Mouse (Mus musculus): ENCODE measurements at regions not wholly inside any gene's neighbourhood (a gene's known extent, or its start where the extent isn't known, plus 50 kb on each side); places are given as distances from the start of the nearest gene placed in this dataset.

DNA sequence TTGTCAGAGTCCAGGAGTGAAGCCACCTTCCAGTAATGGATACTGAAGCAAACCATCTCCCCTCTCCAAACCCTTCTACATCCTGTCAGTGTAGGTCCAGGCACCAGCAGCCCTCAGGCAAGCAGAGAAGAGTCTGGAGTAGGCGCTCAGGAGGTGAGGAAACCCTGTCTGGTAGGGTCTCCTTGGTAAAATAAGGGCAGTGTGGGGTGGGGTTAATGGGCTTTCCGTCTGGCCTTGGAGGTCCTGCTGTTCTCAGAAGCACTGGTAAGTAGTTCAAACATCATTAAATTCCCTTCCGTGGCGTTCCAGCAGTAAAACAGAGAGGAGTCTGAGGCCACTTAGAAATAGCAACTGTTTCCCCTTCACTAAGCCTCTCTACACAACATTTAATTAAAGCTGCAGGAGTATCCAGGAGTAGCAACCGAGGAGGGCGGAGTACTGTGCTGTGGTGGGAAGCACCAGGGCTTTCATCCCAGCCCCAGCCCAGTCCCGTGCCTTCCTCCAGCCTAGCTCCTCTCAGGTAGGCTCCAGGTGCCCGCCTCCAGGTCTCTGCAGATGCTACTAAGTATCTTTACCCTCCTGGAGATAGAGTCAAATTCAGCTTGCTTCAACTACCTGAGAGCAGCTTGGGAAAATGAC lies 232.0 kb upstream of the Mocs1 start:
- Histone ChIP-seq H3K4me1 (ENCODE audit: control insufficient read depth, insufficient read depth, low read length) (peaks cover 2% of the 10 kb centered on the region; the same call in 1 of the 2 replicates), H3K27ac (ENCODE audit: control insufficient read depth, insufficient read depth, low read depth, low read length) (no peak overlapping the region), H3K36me3 (ENCODE audit: control insufficient read depth, insufficient read depth, low read length) (no peaks in the 10 kb centered on the region), H3K27me3 (ENCODE audit: control insufficient read depth, insufficient read depth, low read length) (no peaks in the 10 kb centered on the region), H3K4me3 (ENCODE audit: control insufficient read depth, low read depth, low read length) (no peak overlapping the region)
- TF ChIP-seq CTCF (IDR thresholded peaks at IDR 0.05; ENCODE audit: control insufficient read depth, insufficient read depth, insufficient replicate concordance, low read depth, low read length) (no peak), POLR2A (IDR thresholded peaks at IDR 0.05; ENCODE audit: control insufficient read depth, low read depth, low read length) (no peak)

DNA sequence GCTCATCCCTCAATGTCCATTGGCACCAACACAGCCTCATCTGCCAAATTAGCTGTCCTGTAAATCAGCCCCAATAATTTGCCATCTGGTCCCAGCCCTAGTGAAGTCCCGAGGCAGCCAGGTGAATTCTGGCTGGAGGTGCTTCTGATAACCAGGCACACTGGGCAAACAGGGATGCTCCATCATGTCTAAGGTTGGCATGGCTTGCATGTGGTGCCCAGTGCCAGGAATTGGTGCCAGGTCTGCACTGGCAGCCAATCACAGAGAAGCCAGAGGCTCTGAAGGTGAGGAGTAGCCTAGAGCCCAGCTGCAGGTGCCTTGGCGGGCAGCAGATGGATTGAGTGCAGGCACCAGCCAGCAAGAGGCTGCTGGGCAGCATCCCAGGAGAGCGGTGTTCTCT lies 226.7 kb upstream of the Mocs1 start:
- Histone ChIP-seq H3K27ac (ENCODE audit: control insufficient read depth, insufficient read depth, low read depth, low read length) (no peak overlapping the region), H3K4me3 (ENCODE audit: control insufficient read depth, low read depth, low read length) (no peak overlapping the region), H3K27me3 (ENCODE audit: control insufficient read depth, insufficient read depth, low read length) (no peaks in the 10 kb centered on the region), H3K36me3 (ENCODE audit: control insufficient read depth, insufficient read depth, low read length) (no peaks in the 10 kb centered on the region), H3K4me1 (ENCODE audit: control insufficient read depth, insufficient read depth, low read length) (peaks cover 4% of the 10 kb centered on the region)
- TF ChIP-seq CTCF (IDR thresholded peaks at IDR 0.05; ENCODE audit: control insufficient read depth, insufficient read depth, insufficient replicate concordance, low read depth, low read length) (no peak), POLR2A (IDR thresholded peaks at IDR 0.05; ENCODE audit: control insufficient read depth, low read depth, low read length) (no peak)

DNA sequence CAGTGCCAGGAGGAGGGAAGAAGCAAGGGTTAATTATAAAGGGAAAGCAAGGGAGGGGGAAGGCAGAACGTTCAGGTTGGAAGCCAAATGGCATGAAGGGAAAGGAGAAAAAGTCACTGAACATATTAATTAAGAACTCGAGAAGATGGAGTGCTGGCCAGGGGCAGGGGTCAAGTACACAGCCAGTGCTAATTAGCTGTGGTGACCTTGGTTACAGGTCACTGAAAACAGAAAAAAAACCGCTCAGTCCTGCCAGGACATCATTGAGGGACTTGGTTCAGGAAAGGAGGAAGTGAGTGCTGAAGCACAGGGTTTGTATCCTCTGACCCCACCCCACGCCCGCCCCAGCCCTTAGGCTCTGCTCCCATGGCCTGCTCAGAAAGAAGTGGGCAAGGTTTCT lies 223.1 kb upstream of the Mocs1 start:
- H3K36me3 ChIP-seq (ENCODE audit: control insufficient read depth, insufficient read depth, low read length) = no peaks in the 10 kb centered on the region
- peaks cover 4% of the 10 kb centered on the region for H3K4me1 ChIP-seq (ENCODE audit: control insufficient read depth, insufficient read depth, low read length)
- H3K4me3 ChIP-seq (ENCODE audit: control insufficient read depth, low read depth, low read length) = no peak overlapping the region
- no peaks in the 10 kb centered on the region for H3K27me3 ChIP-seq (ENCODE audit: control insufficient read depth, insufficient read depth, low read length)
- no peak for TF ChIP-seq POLR2A (IDR thresholded peaks at IDR 0.05; ENCODE audit: control insufficient read depth, low read depth, low read length)
- no peak for TF ChIP-seq CTCF (IDR thresholded peaks at IDR 0.05; ENCODE audit: control insufficient read depth, insufficient read depth, insufficient replicate concordance, low read depth, low read length)
- no peak overlapping the region for H3K27ac ChIP-seq (ENCODE audit: control insufficient read depth, insufficient read depth, low read depth, low read length)

DNA sequence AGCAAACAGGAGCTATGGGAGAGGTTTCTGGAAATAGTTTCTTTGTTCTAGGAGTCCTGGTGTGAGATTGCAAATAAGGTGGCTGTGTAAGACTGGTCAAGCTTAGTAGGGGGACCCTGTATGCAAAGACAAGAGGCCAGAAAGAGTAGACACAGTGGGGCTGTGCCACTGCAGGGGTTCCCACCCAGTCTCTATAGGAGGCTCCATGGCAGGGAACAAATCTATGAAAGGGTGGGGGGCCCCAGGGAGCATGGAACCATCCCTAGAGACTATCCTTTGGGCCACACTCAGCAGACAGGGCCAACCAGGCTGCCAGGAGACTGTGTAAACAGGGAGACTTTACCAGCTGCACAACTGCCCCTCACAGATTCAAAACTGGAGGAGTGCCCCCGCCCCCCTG lies 222.6 kb upstream of the Mocs1 start:
- TF ChIP-seq CTCF (IDR thresholded peaks at IDR 0.05; ENCODE audit: control insufficient read depth, insufficient read depth, insufficient replicate concordance, low read depth, low read length) = no peak
- no peak for TF ChIP-seq POLR2A (IDR thresholded peaks at IDR 0.05; ENCODE audit: control insufficient read depth, low read depth, low read length)
- H3K27ac ChIP-seq (ENCODE audit: control insufficient read depth, insufficient read depth, low read depth, low read length) = no peak overlapping the region

DNA sequence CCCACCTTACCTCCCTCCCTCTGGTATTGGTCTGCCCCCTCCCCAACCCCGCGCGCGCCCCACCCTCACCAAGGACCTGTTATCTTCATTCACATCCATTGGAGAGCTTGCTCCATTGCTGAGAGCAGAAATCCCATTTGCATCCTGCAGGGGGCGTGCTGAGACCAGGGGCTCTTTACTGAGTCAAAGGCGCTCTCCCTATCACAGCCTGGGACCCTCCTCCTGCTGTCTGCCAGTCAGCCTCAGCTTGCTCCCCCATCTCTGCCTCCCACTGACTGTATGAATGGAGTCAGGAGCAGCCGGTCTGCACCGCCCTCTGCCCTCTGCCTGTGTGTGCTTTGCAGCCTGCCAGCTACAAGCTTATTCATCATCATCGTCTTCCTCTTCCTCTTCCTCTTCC lies 221.5 kb upstream of the Mocs1 start:
- H3K27me3 ChIP-seq (ENCODE audit: control insufficient read depth, insufficient read depth, low read length) = no peaks in the 10 kb centered on the region
- H3K4me1 ChIP-seq (ENCODE audit: control insufficient read depth, insufficient read depth, low read length) = peaks cover 4% of the 10 kb centered on the region
- H3K4me3 ChIP-seq (ENCODE audit: control insufficient read depth, low read depth, low read length) = no peak overlapping the region
- TF ChIP-seq POLR2A (IDR thresholded peaks at IDR 0.05; ENCODE audit: control insufficient read depth, low read depth, low read length) = no peak
- TF ChIP-seq CTCF (IDR thresholded peaks at IDR 0.05; ENCODE audit: control insufficient read depth, insufficient read depth, insufficient replicate concordance, low read depth, low read length) = peak; percentile 54; the same call in 1 of the 2 replicates
- no peak overlapping the region for H3K27ac ChIP-seq (ENCODE audit: control insufficient read depth, insufficient read depth, low read depth, low read length)
- H3K36me3 ChIP-seq (ENCODE audit: control insufficient read depth, insufficient read depth, low read length) = no peaks in the 10 kb centered on the region

More for the DNA sequence above, 222.6 kb upstream of the Mocs1 start:
- H3K27me3 ChIP-seq (ENCODE audit: control insufficient read depth, insufficient read depth, low read length) = no peaks in the 10 kb centered on the region
- no peak overlapping the region for H3K4me3 ChIP-seq (ENCODE audit: control insufficient read depth, low read depth, low read length)
- no peaks in the 10 kb centered on the region for H3K36me3 ChIP-seq (ENCODE audit: control insufficient read depth, insufficient read depth, low read length)
- peaks cover 4% of the 10 kb centered on the region for H3K4me1 ChIP-seq (ENCODE audit: control insufficient read depth, insufficient read depth, low read length)

DNA sequence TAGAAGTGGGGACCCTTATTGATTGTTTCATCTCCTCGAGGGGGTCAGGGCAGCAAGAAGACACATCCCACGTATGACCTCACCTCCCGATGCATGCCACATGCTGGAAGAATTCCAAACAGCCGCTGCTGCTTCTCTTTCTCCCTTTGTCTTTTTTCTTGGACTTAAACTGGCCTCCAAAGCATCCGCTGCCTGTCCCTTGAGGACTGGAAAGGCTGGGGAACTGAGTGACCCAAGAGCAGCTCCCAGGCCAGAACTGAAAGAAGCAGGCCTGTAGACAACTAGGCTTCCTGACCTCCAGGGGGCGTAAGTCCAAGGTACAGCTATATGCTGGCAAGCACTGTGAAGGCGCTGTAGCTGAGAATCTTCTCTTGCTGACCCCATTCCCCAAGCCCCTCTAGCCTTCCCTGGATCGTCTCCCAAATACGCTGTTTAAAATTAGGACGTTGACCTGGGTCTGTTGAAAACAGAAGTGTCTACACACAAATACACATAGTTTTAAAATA lies 219.8 kb upstream of the Mocs1 start:
- TF ChIP-seq CTCF (IDR thresholded peaks at IDR 0.05; ENCODE audit: control insufficient read depth, insufficient read depth, insufficient replicate concordance, low read depth, low read length) = no peak
- H3K27ac ChIP-seq (ENCODE audit: control insufficient read depth, insufficient read depth, low read depth, low read length) = no peak overlapping the region
- H3K4me1 ChIP-seq (ENCODE audit: control insufficient read depth, insufficient read depth, low read length) = peaks cover 4% of the 10 kb centered on the region
- H3K27me3 ChIP-seq (ENCODE audit: control insufficient read depth, insufficient read depth, low read length) = no peaks in the 10 kb centered on the region
- H3K36me3 ChIP-seq (ENCODE audit: control insufficient read depth, insufficient read depth, low read length) = no peaks in the 10 kb centered on the region
- H3K4me3 ChIP-seq (ENCODE audit: control insufficient read depth, low read depth, low read length) = no peak overlapping the region

DNA sequence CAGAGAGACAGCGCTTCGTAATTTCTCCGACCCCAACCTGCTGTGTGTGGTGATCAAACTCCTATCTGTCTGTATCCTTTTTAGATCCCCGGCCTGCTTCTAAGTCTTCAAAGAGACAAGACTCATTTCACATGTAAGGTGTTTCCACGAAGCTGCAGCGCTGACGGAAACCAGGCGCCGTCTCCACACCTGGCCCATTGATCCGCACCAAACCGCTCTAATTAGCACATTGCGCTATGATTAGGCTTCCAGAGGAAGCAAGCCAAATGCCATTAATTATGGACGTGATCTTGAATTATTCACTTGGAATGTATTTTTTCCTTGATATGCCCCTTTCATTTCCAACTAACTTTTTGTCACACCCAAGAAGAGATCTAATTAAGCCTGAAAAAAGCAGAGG lies 215.2 kb upstream of the Mocs1 start:
- Histone ChIP-seq H3K4me3 (ENCODE audit: control insufficient read depth, low read depth, low read length) (no peak overlapping the region), H3K4me1 (ENCODE audit: control insufficient read depth, insufficient read depth, low read length) (no peaks in the 10 kb centered on the region), H3K36me3 (ENCODE audit: control insufficient read depth, insufficient read depth, low read length) (no peaks in the 10 kb centered on the region), H3K27ac (ENCODE audit: control insufficient read depth, insufficient read depth, low read depth, low read length) (no peak overlapping the region), H3K27me3 (ENCODE audit: control insufficient read depth, insufficient read depth, low read length) (no peaks in the 10 kb centered on the region)
- TF ChIP-seq POLR2A (IDR thresholded peaks at IDR 0.05; ENCODE audit: control insufficient read depth, low read depth, low read length) (no peak), CTCF (IDR thresholded peaks at IDR 0.05; ENCODE audit: control insufficient read depth, insufficient read depth, insufficient replicate concordance, low read depth, low read length) (no peak)

All from testis, adult 2 months (tissue).